Mouse (Mus musculus): Measurements from ENCODE around the gene Dnaaf5.

The Dnaaf5 gene

DNA sequence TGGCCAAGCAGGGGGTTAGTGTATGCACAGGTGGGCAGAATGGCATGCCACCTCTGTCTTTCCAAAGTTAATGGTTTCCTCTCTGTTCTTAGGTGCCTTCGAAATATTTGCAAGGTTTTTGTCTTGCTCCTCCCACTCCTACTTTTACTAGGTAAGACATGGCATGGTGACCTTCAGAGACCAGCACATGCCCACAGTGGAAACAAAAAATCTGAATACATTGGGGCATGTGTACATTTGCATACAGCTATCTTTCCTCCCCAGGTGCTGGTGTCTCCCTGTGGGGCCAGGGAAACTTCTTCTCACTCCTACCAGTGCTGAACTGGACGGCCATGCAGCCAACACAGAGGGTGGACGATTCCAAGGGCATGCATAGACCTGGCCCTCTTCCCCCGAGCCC, 84.4 kb downstream of the Dnaaf5 start:
- no peak for DNase-seq
